Mouse (Mus musculus) hematopoietic multipotent progenitor cell, adult 10-12 weeks (in vitro differentiated cells): ENCODE results near the gene Wdfy2. TPM values are rescaled to one million over a fixed set of nuclear protein-coding genes. Genes with fewer than 3 reads are reported as not detected.

ENCODE experiments used
- polyA plus RNA-seq: library from polyadenylated mRNA; stranded (reverse); fragments of >175 nt; gene quantifications from 2 replicates; pipeline ENCODE4 v1.2.3, GENCODE M21; 2012; ENCODE audit warnings: low replicate concordance

Wdfy2 gene
- polyA plus RNA-seq: 7.7 and 12.4 TPM in 2 replicates

GRCm38 (mm10) chr14:62837641-62838252 lies at the start of gene Wdfy2:
Gene Wdfy2 (plus strand): TSS chr14:62837678.

DNA sequence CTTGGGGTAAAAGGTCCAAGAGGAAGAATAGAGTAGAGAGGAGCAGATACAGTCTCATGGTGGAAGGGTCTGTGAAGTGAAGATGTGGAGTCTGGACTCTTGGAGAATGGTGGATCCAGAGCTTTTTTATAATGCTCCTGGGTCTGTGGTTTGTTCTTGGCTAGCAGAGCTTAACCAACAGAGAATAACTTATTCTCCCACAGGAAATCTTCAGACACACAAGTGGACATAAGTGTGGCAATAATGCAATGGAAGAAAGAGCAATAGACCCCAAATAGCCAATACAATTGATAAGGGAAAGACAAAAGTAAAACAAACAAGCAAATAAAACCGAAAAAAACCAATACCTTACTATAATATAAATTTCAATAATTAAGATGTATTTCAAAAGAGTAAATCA lies 146.9 kb downstream of the Wdfy2 start, which contains the start of gene Defb48:
Gene Defb48, minus strand, starts transcription at position 101 of the 400 bp plus-strand sequence.

GRCm38 (mm10) chr14:62997777-62998176 lies 160.3 kb downstream of the Wdfy2 start, which contains the start of gene Defb47:
Gene Defb47 (plus strand): TSS chr14:62998077.

Other genes with a start within 250 kb of the Wdfy2 start
- not detected in 2 replicates for gene Serpine3, start 174.0 kb upstream of the Wdfy2 start, polyA plus RNA-seq
- gene Ints6, start 76.5 kb upstream of the Wdfy2 start, polyA plus RNA-seq: 12.4 and 21.5 TPM in 2 replicates
- not detected in 2 replicates for gene Defb48, start 146.8 kb downstream of the Wdfy2 start, polyA plus RNA-seq
- not detected in 2 replicates for gene Defb47, start 160.4 kb downstream of the Wdfy2 start, polyA plus RNA-seq
- gene Defb43, start 174.1 kb downstream of the Wdfy2 start, polyA plus RNA-seq: not detected in 2 replicates
- not detected in 2 replicates for gene Defb42, start 209.3 kb downstream of the Wdfy2 start, polyA plus RNA-seq
- not detected in 2 replicates for gene Defb30, start 212.3 kb downstream of the Wdfy2 start, polyA plus RNA-seq